Mouse (Mus musculus) small intestine, adult 2 months (tissue): ENCODE data around the gene Pou4f1.

ENCODE experiments used
- CTCF ChIP-seq: fragments of 200-500 bp; IDR thresholded peaks from 2 replicates; pipeline ENCODE4 v1.5.1; 2012; ENCODE audit warnings: low read depth, mild to moderate bottlenecking, control low read depth, inconsistent platforms, low read length, moderate library complexity, mixed read lengths; ENCODE audit not compliant: insufficient replicate concordance, insufficient read length; ENCODE audit errors: extremely low read depth
- POLR2A ChIP-seq: fragments of 200-500 bp; IDR thresholded peaks from 2 replicates; pipeline ENCODE4 v1.6.1; 2012; ENCODE audit warnings: low read depth, mild to moderate bottlenecking, control low read depth, inconsistent platforms, low read length, moderate library complexity

GRCm38 (mm10) chr14:104458728-104459512 lies 8.9 kb downstream of the Pou4f1 start:
- TF ChIP-seq CTCF, result no peak
- no peak for TF ChIP-seq POLR2A
